Mouse (Mus musculus): ENCODE results near the gene Atn1. TPM values are rescaled to one million over a fixed set of nuclear protein-coding genes. Genes with fewer than 3 reads are reported as not detected.

The Atn1 gene
- polyA plus RNA-seq, 1 experiment from 2014 or later: 100.0 TPM

GRCm38 (mm10) chr6:124741842-124742241 is 14.5 kb downstream of the Atn1 start:
- in situ Hi-C loops (cut with MboI; ENCODE audit: low pct_unique_long_range_greater_than_20kb): no loop called here
- TF ChIP-seq CTCF (IDR thresholded peaks at IDR 0.05): no peak
- ChIA-PET POLR2A (interaction anchor here (0.8 to 2.5 kb wide), 5 partner anchors 10 to 73 kb away, joined by 3 to 15 read pairs (median 4); partner anchors contain the start of genes Atn1 and Tpi1), CTCF (interaction anchor here (0.6 to 2.2 kb wide), 6 partner anchors 11 to 100 kb away, joined by 3 to 12 read pairs (median 6); no protein-coding TSS in a partner anchor)
- H3K27me3 ChIP-seq: no peaks in the 10 kb centered on the region
- no peak for ATAC-seq
- no peak for DNase-seq (ENCODE audit: low read depth, low spot score)

- in situ Hi-C loops (cut with MboI; ENCODE audit: low pct_unique_long_range_greater_than_20kb): no loop called here
- POLR2A ChIA-PET: interaction anchor here (0.8 to 2.5 kb wide), 5 partner anchors 10 to 24 kb away, joined by 3 to 15 read pairs (median 6); partner anchors contain the start of gene Atn1
- ATAC-seq: peak; percentile 74
- TF ChIP-seq CTCF (IDR thresholded peaks at IDR 0.05): no peak
- CTCF ChIA-PET: interaction anchor here (0.6 to 2.2 kb wide), 7 partner anchors 12 to 99 kb away, joined by 3 to 12 read pairs (median 5); no protein-coding TSS in a partner anchor
- peak; percentile 86 for DNase-seq (ENCODE audit: low read depth, low spot score)
- H3K27me3 ChIP-seq: no peaks in the 10 kb centered on the region
Observed at GRCm38 (mm10) chr6:124740888-124741761, 15.2 kb downstream of the Atn1 start, which contains the start of gene Grcc10. Grcc10 (minus strand) TSS chr6:124741374.

- in situ Hi-C loops (cut with MboI; ENCODE audit: low pct_unique_long_range_greater_than_20kb): no loop called here
- no peaks in the 10 kb centered on the region for H3K27me3 ChIP-seq
- POLR2A ChIA-PET: interaction anchor here (1.4 to 2.5 kb wide), 5 partner anchors 9 to 25 kb away, joined by 4 to 15 read pairs (median 6); partner anchors contain the start of gene Atn1
- TF ChIP-seq CTCF (IDR thresholded peaks at IDR 0.05): no peak
- DNase-seq (ENCODE audit: low read depth, low spot score) (no peak), ATAC-seq (peak; percentile 34)
- CTCF ChIA-PET: interaction anchor here (0.7 to 2.2 kb wide), 7 partner anchors 18 to 99 kb away, joined by 3 to 8 read pairs (median 5); no protein-coding TSS in a partner anchor
Observed at GRCm38 (mm10) chr6:124740211-124740887, 16.0 kb downstream of the Atn1 start.

GRCm38 (mm10) chr6:124739231-124739796 is 17.0 kb downstream of the Atn1 start:
- ATAC-seq (no peak), DNase-seq (ENCODE audit: low read depth, low spot score) (no peak)
- H3K27me3 ChIP-seq: no peaks in the 10 kb centered on the region
- in situ Hi-C loops (cut with MboI; ENCODE audit: low pct_unique_long_range_greater_than_20kb): loop anchor here (5.0 kb wide), 1 partner anchor 97 kb away; no protein-coding TSS in a partner anchor
- CTCF ChIA-PET: interaction anchor here (0.7 to 2.1 kb wide), 5 partner anchors 19 to 98 kb away, joined by 3 to 6 read pairs (median 4); no protein-coding TSS in a partner anchor
- no peak for TF ChIP-seq CTCF (IDR thresholded peaks at IDR 0.05)
- POLR2A ChIA-PET: interaction anchor here (1.4 to 2.5 kb wide), 4 partner anchors 18 to 24 kb away, joined by 4 to 15 read pairs (median 7); partner anchors contain the start of gene Atn1

GRCm38 (mm10) chr6:124738511-124739023 is 17.8 kb downstream of the Atn1 start, which contains the start of gene Ptpn6:
Ptpn6 (minus strand) TSS chr6:124738714.
- in situ Hi-C loops (cut with MboI; ENCODE audit: low pct_unique_long_range_greater_than_20kb): loop anchor here (5.0 kb wide), 1 partner anchor 96 kb away; no protein-coding TSS in a partner anchor
- ChIA-PET POLR2A (interaction anchor here (2.0 kb wide), 1 partner anchor 21 kb away, joined by 6 read pairs; no protein-coding TSS in a partner anchor), CTCF (interaction anchor here (0.8 to 2.1 kb wide), 2 partner anchors 20 to 22 kb away, joined by 3 to 6 read pairs; no protein-coding TSS in a partner anchor)
- DNase-seq (ENCODE audit: low read depth, low spot score): no peak
- no peak for TF ChIP-seq CTCF (IDR thresholded peaks at IDR 0.05)
- no peak for ATAC-seq
- H3K27me3 ChIP-seq: no peaks in the 10 kb centered on the region

GRCm38 (mm10) chr6:124737040-124737439 is 19.3 kb downstream of the Atn1 start:
- no peak for TF ChIP-seq CTCF (IDR thresholded peaks at IDR 0.05)
- no peak for DNase-seq (ENCODE audit: low read depth, low spot score)
- in situ Hi-C loops (cut with MboI; ENCODE audit: low pct_unique_long_range_greater_than_20kb): loop anchor here (5.0 kb wide), 1 partner anchor 95 kb away; no protein-coding TSS in a partner anchor
- CTCF ChIA-PET: no interaction called here
- ATAC-seq: no peak
- POLR2A ChIA-PET: no interaction called here
- no peaks in the 10 kb centered on the region for H3K27me3 ChIP-seq

- in situ Hi-C loops (cut with MboI; ENCODE audit: low pct_unique_long_range_greater_than_20kb): no loop called here
- no peak for DNase-seq (ENCODE audit: low read depth, low spot score)
- CTCF ChIA-PET: no interaction called here
- no peak for TF ChIP-seq CTCF (IDR thresholded peaks at IDR 0.05)
- no peaks in the 10 kb centered on the region for H3K27me3 ChIP-seq
- POLR2A ChIA-PET: no interaction called here
- no peak for ATAC-seq
Observed at GRCm38 (mm10) chr6:124734417-124734816, 21.9 kb downstream of the Atn1 start.

GRCm38 (mm10) chr6:124732476-124733370 is 23.6 kb downstream of the Atn1 start:
- ATAC-seq (no peak), DNase-seq (ENCODE audit: low read depth, low spot score) (no peak)
- no peaks in the 10 kb centered on the region for H3K27me3 ChIP-seq
- POLR2A ChIA-PET: no interaction called here
- TF ChIP-seq CTCF (IDR thresholded peaks at IDR 0.05): no peak
- in situ Hi-C loops (cut with MboI; ENCODE audit: low pct_unique_long_range_greater_than_20kb): no loop called here
- CTCF ChIA-PET: no interaction called here

- ChIA-PET CTCF (no interaction called here), POLR2A (interaction anchor here (1.0 kb wide), 1 partner anchor 10 kb away, joined by 4 read pairs; the partner anchor contains the start of gene Grcc10)
- DNase-seq (ENCODE audit: low read depth, low spot score) (no peak), ATAC-seq (no peak)
- in situ Hi-C loops (cut with MboI; ENCODE audit: low pct_unique_long_range_greater_than_20kb): no loop called here
- TF ChIP-seq CTCF (IDR thresholded peaks at IDR 0.05): no peak
- no peaks in the 10 kb centered on the region for H3K27me3 ChIP-seq
Observed at GRCm38 (mm10) chr6:124731038-124731437, 25.3 kb downstream of the Atn1 start.
